Mouse (Mus musculus): ENCODE results near the gene Trio. TPM values are rescaled to one million over a fixed set of nuclear protein-coding genes. Genes with fewer than 3 reads are reported as not detected.

The Trio gene
- polyA plus RNA-seq, 1 experiment from 2014 or later: 5.1 TPM

- ATAC-seq (no peak), DNase-seq (no peak)
- no peak overlapping the region for H3K4me3 ChIP-seq (ENCODE audit: low read depth, low read length)
- no peak overlapping the region for H3K27ac ChIP-seq (ENCODE audit: low read depth)
- WGBS (ENCODE audit: insufficient replicate concordance): 85% methylated on average over 14 of the region's 14 CpGs
- H3K9ac ChIP-seq (replicated peaks): no peak overlapping the region
- no peaks in the 10 kb centered on the region for H3K9me3 ChIP-seq (ENCODE audit: low read length)
- TF ChIP-seq CTCF (IDR thresholded peaks at IDR 0.05; ENCODE audit: low read depth): no peak
- no peak for TF ChIP-seq EP300 (IDR thresholded peaks at IDR 0.05; ENCODE audit: low read depth)
- no peaks in the 10 kb centered on the region for H3K4me1 ChIP-seq (ENCODE audit: insufficient read depth)
- H3K4me2 ChIP-seq (ENCODE audit: low read depth, low read length): no peak overlapping the region
- no peaks in the 10 kb centered on the region for H3K27me3 ChIP-seq (ENCODE audit: insufficient read depth, low read length)
- H3K36me3 ChIP-seq (replicated peaks; ENCODE audit: insufficient read depth, low read length): peaks cover 22% of the 10 kb centered on the region
Measured at GRCm38 (mm10) chr15:27804447-27804846, 221.2 kb downstream of the Trio start.

GRCm38 (mm10) chr15:27803568-27804345, 221.9 kb downstream of the Trio start:
- no peak overlapping the region for H3K9ac ChIP-seq (replicated peaks)
- H3K4me2 ChIP-seq (ENCODE audit: low read depth, low read length): no peak overlapping the region
- no peak overlapping the region for H3K27ac ChIP-seq (ENCODE audit: low read depth)
- no peaks in the 10 kb centered on the region for H3K4me1 ChIP-seq (ENCODE audit: insufficient read depth)
- no peak overlapping the region for H3K4me3 ChIP-seq (ENCODE audit: low read depth, low read length)
- ATAC-seq (no peak), DNase-seq (no peak)
- TF ChIP-seq CTCF (IDR thresholded peaks at IDR 0.05; ENCODE audit: low read depth) (no peak), EP300 (IDR thresholded peaks at IDR 0.05; ENCODE audit: low read depth) (no peak)
- no peaks in the 10 kb centered on the region for H3K9me3 ChIP-seq (ENCODE audit: low read length)
- no peaks in the 10 kb centered on the region for H3K27me3 ChIP-seq (ENCODE audit: insufficient read depth, low read length)
- H3K36me3 ChIP-seq (replicated peaks; ENCODE audit: insufficient read depth, low read length): peaks cover 22% of the 10 kb centered on the region
- 82% methylated on average over 18 of the region's 18 CpGs for WGBS (ENCODE audit: insufficient replicate concordance)

GRCm38 (mm10) chr15:27802243-27802642, 223.4 kb downstream of the Trio start:
- Histone ChIP-seq H3K4me3 (ENCODE audit: low read depth, low read length) (no peak overlapping the region), H3K4me1 (ENCODE audit: insufficient read depth) (peaks cover 1% of the 10 kb centered on the region), H3K27ac (ENCODE audit: low read depth) (no peak overlapping the region), H3K9me3 (ENCODE audit: low read length) (no peaks in the 10 kb centered on the region), H3K4me2 (ENCODE audit: low read depth, low read length) (no peak overlapping the region), H3K27me3 (ENCODE audit: insufficient read depth, low read length) (no peaks in the 10 kb centered on the region), H3K36me3 (replicated peaks; ENCODE audit: insufficient read depth, low read length) (peaks cover 22% of the 10 kb centered on the region), H3K9ac (replicated peaks) (no peak overlapping the region)
- WGBS (ENCODE audit: insufficient replicate concordance): 76% methylated on average over 12 of the region's 12 CpGs
- no peak for DNase-seq
- no peak for ATAC-seq
- no peak for TF ChIP-seq CTCF (IDR thresholded peaks at IDR 0.05; ENCODE audit: low read depth)
- no peak for TF ChIP-seq EP300 (IDR thresholded peaks at IDR 0.05; ENCODE audit: low read depth)

- no peak overlapping the region for H3K4me2 ChIP-seq (ENCODE audit: low read depth, low read length)
- peaks cover 22% of the 10 kb centered on the region for H3K36me3 ChIP-seq (replicated peaks; ENCODE audit: insufficient read depth, low read length)
- no peak overlapping the region for H3K4me3 ChIP-seq (ENCODE audit: low read depth, low read length)
- no peak overlapping the region for H3K27ac ChIP-seq (ENCODE audit: low read depth)
- WGBS (ENCODE audit: insufficient replicate concordance): 75% methylated on average over 4 of the region's 4 CpGs
- no peaks in the 10 kb centered on the region for H3K27me3 ChIP-seq (ENCODE audit: insufficient read depth, low read length)
- no peaks in the 10 kb centered on the region for H3K9me3 ChIP-seq (ENCODE audit: low read length)
- H3K9ac ChIP-seq (replicated peaks): no peak overlapping the region
- ATAC-seq: no peak
- TF ChIP-seq EP300 (IDR thresholded peaks at IDR 0.05; ENCODE audit: low read depth) (no peak), CTCF (IDR thresholded peaks at IDR 0.05; ENCODE audit: low read depth) (no peak)
- H3K4me1 ChIP-seq (ENCODE audit: insufficient read depth): peaks cover 11% of the 10 kb centered on the region
- no peak for DNase-seq
Measured at GRCm38 (mm10) chr15:27801177-27801576, 224.5 kb downstream of the Trio start.

- no peaks in the 10 kb centered on the region for H3K9me3 ChIP-seq (ENCODE audit: low read length)
- H3K27me3 ChIP-seq (ENCODE audit: insufficient read depth, low read length): no peaks in the 10 kb centered on the region
- TF ChIP-seq EP300 (IDR thresholded peaks at IDR 0.05; ENCODE audit: low read depth): no peak
- no peak for TF ChIP-seq CTCF (IDR thresholded peaks at IDR 0.05; ENCODE audit: low read depth)
- no peak for DNase-seq
- H3K4me2 ChIP-seq (ENCODE audit: low read depth, low read length): no peak overlapping the region
- WGBS (ENCODE audit: insufficient replicate concordance): 83% methylated on average over 20 of the region's 20 CpGs
- H3K4me1 ChIP-seq (ENCODE audit: insufficient read depth): peaks cover 15% of the 10 kb centered on the region
- no peak overlapping the region for H3K4me3 ChIP-seq (ENCODE audit: low read depth, low read length)
- H3K9ac ChIP-seq (replicated peaks): no peak overlapping the region
- ATAC-seq: no peak
- H3K27ac ChIP-seq (ENCODE audit: low read depth): no peak overlapping the region
- peaks cover 4% of the 10 kb centered on the region for H3K36me3 ChIP-seq (replicated peaks; ENCODE audit: insufficient read depth, low read length)
Measured at GRCm38 (mm10) chr15:27797480-27798155, 228.0 kb downstream of the Trio start.

- no peaks in the 10 kb centered on the region for H3K27me3 ChIP-seq (ENCODE audit: insufficient read depth, low read length)
- H3K36me3 ChIP-seq (replicated peaks; ENCODE audit: insufficient read depth, low read length): no peaks in the 10 kb centered on the region; the same call in none of the 2 replicates
- no peak overlapping the region for H3K9ac ChIP-seq (replicated peaks)
- WGBS (ENCODE audit: insufficient replicate concordance): 62% methylated on average over 7 of the region's 7 CpGs
- no peaks in the 10 kb centered on the region for H3K9me3 ChIP-seq (ENCODE audit: low read length)
- peaks cover 15% of the 10 kb centered on the region for H3K4me1 ChIP-seq (ENCODE audit: insufficient read depth)
- no peak overlapping the region for H3K4me3 ChIP-seq (ENCODE audit: low read depth, low read length)
- H3K4me2 ChIP-seq (ENCODE audit: low read depth, low read length): no peak overlapping the region
- TF ChIP-seq CTCF (IDR thresholded peaks at IDR 0.05; ENCODE audit: low read depth) (no peak), EP300 (IDR thresholded peaks at IDR 0.05; ENCODE audit: low read depth) (no peak)
- H3K27ac ChIP-seq (ENCODE audit: low read depth): no peak overlapping the region
- no peak for DNase-seq
- peak; percentile 43; the same call in 1 of the 2 replicates for ATAC-seq
Measured at GRCm38 (mm10) chr15:27796868-27797222, 228.8 kb downstream of the Trio start.

Data from liver, postnatal 0 days (tissue).